Mouse (Mus musculus): Measurements from ENCODE around the gene Sdccag8. TPM values are rescaled to one million over a fixed set of nuclear protein-coding genes. Genes with fewer than 3 reads are reported as not detected.
A peak's percentile ranks its signal among the peaks of the same experiment; 100 is the strongest.

Sdccag8 gene
- polyA plus RNA-seq, 1 experiment from 2014 or later = 22.6 TPM

DNA sequence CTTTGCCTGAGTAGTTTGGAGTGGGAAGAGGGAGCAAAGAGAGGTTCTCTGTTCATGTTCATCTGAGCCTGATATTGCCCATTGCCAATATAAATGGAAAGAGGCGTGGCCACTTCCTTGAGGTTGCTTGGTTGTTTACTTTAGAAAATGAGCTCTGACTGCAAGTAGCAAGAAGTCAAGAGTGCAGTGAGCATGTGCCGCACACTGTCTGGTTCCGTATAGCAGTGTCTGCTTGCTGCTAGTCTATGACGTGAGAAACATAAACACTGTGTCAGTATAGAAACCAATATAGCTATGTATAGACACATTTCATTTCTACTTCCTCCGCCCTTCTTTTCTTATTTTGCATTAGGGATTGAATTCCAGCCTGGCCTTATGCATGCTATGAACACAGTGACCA, 111.5 kb downstream of the Sdccag8 start:
- no peaks in the 10 kb centered on the region for H3K27me3 ChIP-seq (ENCODE audit: control insufficient read depth, insufficient read depth, low read length)
- WGBS = 82% methylated on average over 5 of the region's 5 CpGs
- no peaks in the 10 kb centered on the region for H3K9me3 ChIP-seq (ENCODE audit: control insufficient read depth, low read length)
- ATAC-seq (ENCODE audit: low read depth) = no peak
- no peak overlapping the region for H3K4me2 ChIP-seq (ENCODE audit: low read depth, low read length)
- peaks cover 3% of the 10 kb centered on the region; the same call in 1 of the 2 replicates for H3K4me1 ChIP-seq (ENCODE audit: control insufficient read depth, insufficient read depth, low read length)
- no peak overlapping the region for H3K4me3 ChIP-seq (ENCODE audit: low read depth, low read length)
- H3K36me3 ChIP-seq (ENCODE audit: control insufficient read depth, insufficient read depth, low read length) = no peaks in the 10 kb centered on the region
- H3K9ac ChIP-seq (replicated peaks; ENCODE audit: low read depth, low read length) = no peak overlapping the region
- H3K27ac ChIP-seq (ENCODE audit: low read depth, low read length) = no peak overlapping the region

DNA sequence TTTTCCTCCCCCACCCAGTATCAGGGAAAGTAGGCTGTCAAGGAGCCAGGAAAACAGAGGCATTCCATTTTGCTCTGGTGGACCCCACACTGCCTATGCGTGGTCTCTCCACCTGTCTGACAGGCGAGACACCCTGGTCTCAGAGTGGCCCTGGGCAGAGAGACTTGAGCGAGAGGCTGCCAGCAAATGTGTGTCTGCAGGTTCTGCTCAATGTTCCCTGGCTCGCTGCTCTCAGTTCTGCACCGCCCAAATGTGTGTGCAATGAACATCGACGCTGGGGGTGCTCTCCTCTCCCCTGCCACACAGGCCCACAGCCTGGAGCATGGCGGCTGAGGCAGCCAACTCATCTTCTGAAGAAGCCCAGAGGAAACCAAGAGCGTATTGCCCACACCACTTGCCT, 112.9 kb downstream of the Sdccag8 start:
- Histone ChIP-seq H3K27me3 (ENCODE audit: control insufficient read depth, insufficient read depth, low read length) (no peaks in the 10 kb centered on the region), H3K4me2 (ENCODE audit: low read depth, low read length) (no peak overlapping the region), H3K4me1 (ENCODE audit: control insufficient read depth, insufficient read depth, low read length) (peaks cover 3% of the 10 kb centered on the region; the same call in 1 of the 2 replicates), H3K9me3 (ENCODE audit: control insufficient read depth, low read length) (no peaks in the 10 kb centered on the region), H3K9ac (replicated peaks; ENCODE audit: low read depth, low read length) (no peak overlapping the region), H3K27ac (ENCODE audit: low read depth, low read length) (no peak overlapping the region), H3K4me3 (ENCODE audit: low read depth, low read length) (no peak overlapping the region), H3K36me3 (ENCODE audit: control insufficient read depth, insufficient read depth, low read length) (no peaks in the 10 kb centered on the region)
- ATAC-seq (ENCODE audit: low read depth) = no peak
- 94% methylated on average over 9 of the region's 9 CpGs for WGBS

DNA sequence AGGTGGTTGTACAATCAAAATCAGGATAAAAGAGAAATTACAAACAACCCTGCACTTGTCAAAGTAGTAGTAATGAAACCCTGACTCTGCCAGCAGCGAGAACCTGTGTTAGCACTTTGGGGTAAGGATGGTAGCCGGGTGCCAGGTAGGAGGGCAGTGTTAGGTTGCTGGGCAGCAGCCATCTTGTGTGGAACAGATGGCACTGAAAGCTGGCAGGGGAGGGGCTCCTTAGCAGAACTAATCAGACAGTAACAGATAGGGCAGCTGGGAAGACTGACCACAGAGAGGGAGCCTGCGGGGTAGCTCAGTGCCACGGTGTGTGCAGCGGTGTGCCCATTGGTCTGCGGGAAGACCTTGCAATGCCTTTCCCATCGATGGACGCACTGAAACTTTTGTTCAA, 115.2 kb downstream of the Sdccag8 start:
- Histone ChIP-seq H3K36me3 (ENCODE audit: control insufficient read depth, insufficient read depth, low read length) (no peaks in the 10 kb centered on the region), H3K4me3 (ENCODE audit: low read depth, low read length) (no peak overlapping the region), H3K4me1 (ENCODE audit: control insufficient read depth, insufficient read depth, low read length) (peaks cover 3% of the 10 kb centered on the region; the same call in 1 of the 2 replicates), H3K9me3 (ENCODE audit: control insufficient read depth, low read length) (no peaks in the 10 kb centered on the region), H3K4me2 (ENCODE audit: low read depth, low read length) (no peak overlapping the region), H3K9ac (replicated peaks; ENCODE audit: low read depth, low read length) (no peak overlapping the region), H3K27ac (ENCODE audit: low read depth, low read length) (no peak overlapping the region), H3K27me3 (ENCODE audit: control insufficient read depth, insufficient read depth, low read length) (no peaks in the 10 kb centered on the region)
- WGBS = 43% methylated on average over 8 of the region's 8 CpGs
- peak; percentile 88 for ATAC-seq (ENCODE audit: low read depth)

DNA sequence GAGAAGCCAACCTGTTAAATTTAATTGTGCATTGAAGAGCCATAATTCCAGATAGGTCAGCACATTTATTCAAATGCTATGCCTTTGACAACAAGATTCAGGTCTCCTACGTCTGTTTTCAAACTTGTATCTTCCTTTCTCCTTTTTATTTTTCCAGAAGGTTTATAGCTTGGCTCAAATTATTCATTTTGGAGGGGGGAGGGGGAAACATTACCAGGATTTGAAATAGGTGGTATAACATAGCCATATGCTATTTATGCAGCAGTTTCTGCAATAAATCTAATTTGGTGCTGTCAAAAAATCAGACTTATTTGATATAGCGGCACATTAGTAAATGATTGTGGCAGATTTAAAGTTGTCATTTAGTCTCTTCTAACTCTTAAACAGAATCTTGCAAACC, 116.1 kb downstream of the Sdccag8 start:
- H3K4me3 ChIP-seq (ENCODE audit: low read depth, low read length) = no peak overlapping the region
- WGBS = 79% methylated on average over 2 of the region's 2 CpGs
- no peak for ATAC-seq (ENCODE audit: low read depth)
- H3K36me3 ChIP-seq (ENCODE audit: control insufficient read depth, insufficient read depth, low read length) = no peaks in the 10 kb centered on the region
- no peak overlapping the region for H3K9ac ChIP-seq (replicated peaks; ENCODE audit: low read depth, low read length)
- H3K9me3 ChIP-seq (ENCODE audit: control insufficient read depth, low read length) = no peaks in the 10 kb centered on the region
- peaks cover 3% of the 10 kb centered on the region; the same call in 1 of the 2 replicates for H3K4me1 ChIP-seq (ENCODE audit: control insufficient read depth, insufficient read depth, low read length)
- H3K27ac ChIP-seq (ENCODE audit: low read depth, low read length) = no peak overlapping the region
- no peak overlapping the region for H3K4me2 ChIP-seq (ENCODE audit: low read depth, low read length)
- H3K27me3 ChIP-seq (ENCODE audit: control insufficient read depth, insufficient read depth, low read length) = no peaks in the 10 kb centered on the region

DNA sequence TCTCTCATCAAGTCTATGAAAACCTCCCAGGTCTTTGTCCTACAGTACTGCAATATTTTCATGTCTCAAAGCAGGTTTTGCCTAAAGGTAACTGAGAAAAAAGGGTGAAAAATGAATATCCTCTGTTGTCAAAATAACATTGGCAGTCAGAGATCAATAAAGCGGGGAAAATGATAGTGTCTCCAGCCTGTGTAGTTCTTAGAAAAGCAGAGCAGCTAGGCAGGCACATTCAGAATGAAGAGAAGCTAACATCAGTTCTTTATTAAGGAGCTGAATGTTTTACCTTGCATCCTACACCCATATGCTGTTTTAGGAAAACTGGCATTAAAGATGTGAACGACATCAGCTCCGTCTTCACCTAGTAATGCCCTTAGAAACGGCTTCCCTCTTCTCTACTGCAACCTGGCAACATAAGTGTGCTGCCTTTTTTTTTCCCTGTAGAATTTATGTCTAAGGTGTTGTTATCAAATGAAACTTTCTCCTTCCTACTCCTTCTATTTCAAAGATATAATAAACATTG, 116.6 kb downstream of the Sdccag8 start:
- H3K4me1 ChIP-seq (ENCODE audit: control insufficient read depth, insufficient read depth, low read length) = peaks cover 3% of the 10 kb centered on the region; the same call in 1 of the 2 replicates
- no peak overlapping the region for H3K4me3 ChIP-seq (ENCODE audit: low read depth, low read length)
- H3K27me3 ChIP-seq (ENCODE audit: control insufficient read depth, insufficient read depth, low read length) = no peaks in the 10 kb centered on the region
- H3K27ac ChIP-seq (ENCODE audit: low read depth, low read length) = no peak overlapping the region
- WGBS = 76% methylated on average over 4 of the region's 4 CpGs
- H3K4me2 ChIP-seq (ENCODE audit: low read depth, low read length) = no peak overlapping the region
- no peak for ATAC-seq (ENCODE audit: low read depth)
- H3K9me3 ChIP-seq (ENCODE audit: control insufficient read depth, low read length) = no peaks in the 10 kb centered on the region
- no peaks in the 10 kb centered on the region for H3K36me3 ChIP-seq (ENCODE audit: control insufficient read depth, insufficient read depth, low read length)
- no peak overlapping the region for H3K9ac ChIP-seq (replicated peaks; ENCODE audit: low read depth, low read length)

DNA sequence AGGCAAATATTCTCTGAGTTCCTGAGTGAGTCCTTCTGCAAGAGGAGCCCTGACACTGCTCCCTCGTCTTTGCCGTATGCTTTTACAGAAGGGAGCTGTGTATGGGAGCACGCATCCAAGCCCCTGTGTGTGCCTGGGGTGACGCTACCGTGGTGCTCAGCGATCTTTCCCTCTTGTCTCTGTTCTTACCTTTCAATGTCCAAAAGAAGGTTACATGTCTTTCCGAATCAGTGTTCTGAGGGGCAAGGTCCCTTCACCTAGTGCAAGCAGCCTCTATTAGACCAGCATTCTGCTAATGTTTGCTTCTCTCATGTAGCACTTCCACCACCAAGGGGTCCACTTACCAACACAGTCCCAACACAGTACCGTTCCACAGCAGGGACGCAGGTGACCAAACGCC, 117.1 kb downstream of the Sdccag8 start:
- 83% methylated on average over 10 of the region's 10 CpGs for WGBS
- no peaks in the 10 kb centered on the region for H3K36me3 ChIP-seq (ENCODE audit: control insufficient read depth, insufficient read depth, low read length)
- H3K9ac ChIP-seq (replicated peaks; ENCODE audit: low read depth, low read length) = no peak overlapping the region
- no peaks in the 10 kb centered on the region for H3K9me3 ChIP-seq (ENCODE audit: control insufficient read depth, low read length)
- H3K4me3 ChIP-seq (ENCODE audit: low read depth, low read length) = no peak overlapping the region
- no peak overlapping the region for H3K27ac ChIP-seq (ENCODE audit: low read depth, low read length)
- no peak overlapping the region for H3K4me2 ChIP-seq (ENCODE audit: low read depth, low read length)
- H3K27me3 ChIP-seq (ENCODE audit: control insufficient read depth, insufficient read depth, low read length) = no peaks in the 10 kb centered on the region
- H3K4me1 ChIP-seq (ENCODE audit: control insufficient read depth, insufficient read depth, low read length) = peaks cover 3% of the 10 kb centered on the region; the same call in 1 of the 2 replicates
- ATAC-seq (ENCODE audit: low read depth) = no peak

DNA sequence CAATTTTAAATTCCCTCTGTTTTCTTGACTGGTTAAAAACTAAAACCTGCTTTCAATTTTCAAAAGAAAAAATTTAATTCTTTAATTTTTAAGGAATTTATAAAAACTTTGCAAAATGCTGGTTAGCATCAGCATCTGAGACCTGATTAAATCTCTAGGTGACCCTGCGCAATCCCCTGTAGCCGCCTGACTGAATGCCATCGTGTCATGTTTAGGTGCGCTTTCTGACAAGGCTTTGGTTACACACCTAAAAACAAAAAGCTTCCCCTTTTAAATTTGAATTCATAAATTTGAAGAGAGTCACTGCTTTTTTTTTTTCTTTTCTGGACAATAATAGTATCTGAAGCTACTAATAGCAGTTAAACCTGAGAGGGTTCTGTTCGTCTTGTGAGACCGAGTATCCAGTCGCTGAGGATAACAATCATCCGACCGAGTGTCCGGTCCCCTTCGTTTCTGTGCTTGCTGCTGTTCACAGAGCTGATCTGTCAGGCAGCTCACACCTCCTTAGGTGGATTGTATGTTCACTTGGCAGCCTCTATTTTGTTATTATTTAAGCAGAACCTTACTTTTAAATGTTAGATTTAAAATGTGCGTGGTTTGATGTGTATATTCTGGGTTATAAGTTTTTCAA, 118.0 kb downstream of the Sdccag8 start:
- H3K27ac ChIP-seq (ENCODE audit: low read depth, low read length) = no peak overlapping the region
- 91% methylated on average over 12 of the region's 12 CpGs for WGBS

DNA sequence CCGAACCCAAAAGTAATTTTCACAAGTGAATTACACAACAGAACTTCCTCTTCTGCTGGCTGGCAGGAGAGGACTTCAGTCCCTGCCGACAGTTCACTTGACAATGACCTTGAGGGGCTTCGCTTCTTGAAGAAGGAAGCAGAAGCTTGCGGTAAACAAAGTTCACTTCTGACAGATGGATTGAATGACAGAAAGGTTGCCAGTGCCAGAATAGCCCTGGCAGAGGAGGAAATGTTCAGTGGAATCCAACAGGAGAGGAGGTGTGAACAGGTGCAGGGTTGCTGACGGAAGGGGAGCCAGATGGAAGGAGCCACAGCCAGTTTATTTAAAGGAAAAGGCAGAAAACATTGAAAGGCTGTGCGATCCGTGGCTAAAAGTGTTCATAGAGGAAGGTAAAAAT, 118.9 kb downstream of the Sdccag8 start:
- Histone ChIP-seq H3K36me3 (ENCODE audit: control insufficient read depth, insufficient read depth, low read length) (no peaks in the 10 kb centered on the region), H3K27ac (ENCODE audit: low read depth, low read length) (no peak overlapping the region), H3K9ac (replicated peaks; ENCODE audit: low read depth, low read length) (no peak overlapping the region), H3K27me3 (ENCODE audit: control insufficient read depth, insufficient read depth, low read length) (no peaks in the 10 kb centered on the region), H3K9me3 (ENCODE audit: control insufficient read depth, low read length) (no peaks in the 10 kb centered on the region), H3K4me2 (ENCODE audit: low read depth, low read length) (no peak overlapping the region), H3K4me3 (ENCODE audit: low read depth, low read length) (no peak overlapping the region), H3K4me1 (ENCODE audit: control insufficient read depth, insufficient read depth, low read length) (peaks cover 3% of the 10 kb centered on the region; the same call in 1 of the 2 replicates)
- no peak for ATAC-seq (ENCODE audit: low read depth)
- 77% methylated on average over 7 of the region's 7 CpGs for WGBS

More for the DNA sequence above, 118.0 kb downstream of the Sdccag8 start:
- H3K27me3 ChIP-seq (ENCODE audit: control insufficient read depth, insufficient read depth, low read length) = no peaks in the 10 kb centered on the region
- no peaks in the 10 kb centered on the region for H3K36me3 ChIP-seq (ENCODE audit: control insufficient read depth, insufficient read depth, low read length)
- no peak for ATAC-seq (ENCODE audit: low read depth)
- no peaks in the 10 kb centered on the region for H3K9me3 ChIP-seq (ENCODE audit: control insufficient read depth, low read length)
- H3K4me3 ChIP-seq (ENCODE audit: low read depth, low read length) = no peak overlapping the region
- no peak overlapping the region for H3K9ac ChIP-seq (replicated peaks; ENCODE audit: low read depth, low read length)
- no peak overlapping the region for H3K4me2 ChIP-seq (ENCODE audit: low read depth, low read length)
- H3K4me1 ChIP-seq (ENCODE audit: control insufficient read depth, insufficient read depth, low read length) = peaks cover 3% of the 10 kb centered on the region; the same call in 1 of the 2 replicates

DNA sequence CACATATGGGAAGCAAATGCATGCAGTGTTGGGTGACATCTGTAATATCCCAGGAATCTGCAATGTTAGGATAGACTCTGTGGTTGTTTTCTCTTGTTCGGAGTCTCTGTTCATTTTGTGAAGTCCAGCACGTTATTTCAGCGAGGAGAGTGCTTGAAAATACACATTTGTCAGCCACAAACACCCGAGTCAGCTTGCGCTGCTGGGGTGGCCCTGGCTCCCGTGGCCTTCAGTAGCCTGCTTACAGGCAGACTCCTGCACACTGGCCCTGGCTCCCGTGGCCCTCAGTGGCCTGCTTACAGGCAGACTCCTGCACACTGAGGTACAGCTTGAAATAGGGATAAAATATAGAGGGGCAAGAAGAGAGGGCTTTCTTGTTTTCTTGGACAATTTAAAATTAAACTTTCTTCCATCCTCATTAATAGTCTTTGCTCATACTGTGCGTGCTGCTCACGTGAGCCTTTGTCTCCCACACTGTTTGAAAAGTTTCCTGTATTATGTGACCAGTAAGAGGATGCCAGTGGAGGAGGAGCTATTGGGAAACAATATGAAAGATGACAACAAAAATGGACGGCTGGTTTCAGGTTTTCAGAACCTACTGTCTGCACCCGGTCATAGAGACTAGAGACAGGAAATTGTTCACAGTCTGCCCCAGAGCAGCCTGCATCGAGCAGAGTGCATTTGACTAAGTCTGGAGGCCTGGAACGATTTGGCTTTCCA, 119.7 kb downstream of the Sdccag8 start:
- Histone ChIP-seq H3K9me3 (ENCODE audit: control insufficient read depth, low read length) (no peaks in the 10 kb centered on the region), H3K4me1 (ENCODE audit: control insufficient read depth, insufficient read depth, low read length) (peaks cover 3% of the 10 kb centered on the region; the same call in 1 of the 2 replicates), H3K36me3 (ENCODE audit: control insufficient read depth, insufficient read depth, low read length) (no peaks in the 10 kb centered on the region), H3K4me3 (ENCODE audit: low read depth, low read length) (no peak overlapping the region), H3K9ac (replicated peaks; ENCODE audit: low read depth, low read length) (no peak overlapping the region), H3K27me3 (ENCODE audit: control insufficient read depth, insufficient read depth, low read length) (no peaks in the 10 kb centered on the region), H3K4me2 (ENCODE audit: low read depth, low read length) (no peak overlapping the region), H3K27ac (ENCODE audit: low read depth, low read length) (no peak overlapping the region)
- WGBS = 67% methylated on average over 13 of the region's 13 CpGs
- ATAC-seq (ENCODE audit: low read depth) = no peak

Data from neural tube, embryonic 14.5 days (tissue).